Mouse (Mus musculus) monocyte, adult 2 months (primary cell): ENCODE results near the gene Elp4.
A peak's percentile ranks its signal among the peaks of the same experiment; 100 is the strongest.

Experiments used
- DNase-seq, 2 experiments: peaks; one replicate each; pipeline ENCODE4 v3.0.0; 2022; ENCODE audit warnings: low spot score in 2 of 2, low read depth in 1 of 2

The Elp4 gene

DNA sequence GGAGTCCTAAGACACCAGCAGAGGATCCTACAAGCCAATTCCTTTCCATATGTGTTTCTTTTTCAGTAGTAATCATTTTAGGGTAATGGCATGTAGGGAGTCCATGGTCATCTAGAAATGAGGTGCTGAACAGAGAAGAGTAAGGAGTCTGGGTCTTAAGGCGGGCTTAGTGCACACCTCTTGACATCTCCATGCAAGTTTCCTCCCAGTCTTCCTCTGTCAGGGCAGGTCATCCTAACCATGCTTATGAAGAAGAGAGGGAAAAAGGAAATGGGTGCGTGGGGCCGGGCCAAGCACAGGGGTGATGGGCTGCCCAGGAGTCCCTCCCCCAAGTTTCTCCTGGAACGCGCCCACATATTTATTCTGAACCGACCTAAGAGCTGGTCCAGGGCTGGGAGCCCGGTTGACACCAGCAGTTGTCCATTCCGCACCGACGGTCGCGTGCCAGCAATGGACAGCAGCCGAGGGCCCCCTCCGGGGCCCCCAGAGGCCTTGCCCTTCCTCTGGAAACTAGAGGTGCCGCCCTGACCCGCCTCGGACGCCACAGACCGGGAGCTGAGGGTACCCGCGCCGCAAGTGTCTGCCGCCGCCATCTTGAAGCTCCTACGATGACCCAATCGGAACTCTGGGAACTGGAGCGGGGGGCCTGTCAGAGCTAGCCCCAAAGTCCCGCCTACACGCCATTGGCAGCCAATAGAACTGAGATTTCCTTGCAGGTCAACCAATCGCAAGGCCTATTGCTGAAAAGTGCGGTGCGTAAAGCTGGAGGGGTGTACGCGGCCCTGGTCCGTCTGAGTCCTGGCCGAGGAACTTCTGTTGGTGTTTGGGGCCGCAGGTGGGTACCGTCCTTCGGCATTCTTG, at the start of gene Elp4, which contains the start of gene Immp1l:
Elp4 (minus strand) TSS at position 669 of the 861 bp plus-strand sequence.
Immp1l (plus strand) TSS at position 743 of the 861 bp plus-strand sequence.
- DNase-seq = peak; percentile 84 to 91

DNA sequence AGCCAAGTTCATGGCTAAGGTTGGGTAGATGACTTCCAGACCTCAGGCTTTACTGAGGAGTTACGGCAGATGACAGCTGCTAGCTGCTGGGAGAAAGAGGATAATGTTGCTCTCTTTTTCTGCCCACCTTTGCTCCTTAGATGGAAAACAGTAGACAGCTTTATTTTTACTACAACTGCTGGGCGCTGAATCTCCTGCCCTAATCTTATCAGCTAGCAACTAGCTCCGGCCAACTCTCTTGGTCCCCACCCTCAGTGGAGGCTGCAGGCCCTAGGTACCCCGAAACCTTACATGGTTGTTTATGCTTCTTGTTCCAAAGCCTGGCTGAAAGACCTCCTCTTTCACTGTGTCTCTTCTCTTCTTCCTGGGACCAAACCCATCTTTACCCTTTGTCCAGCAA, 49.5 kb upstream of the Elp4 start:
- DNase-seq = no peak

DNA sequence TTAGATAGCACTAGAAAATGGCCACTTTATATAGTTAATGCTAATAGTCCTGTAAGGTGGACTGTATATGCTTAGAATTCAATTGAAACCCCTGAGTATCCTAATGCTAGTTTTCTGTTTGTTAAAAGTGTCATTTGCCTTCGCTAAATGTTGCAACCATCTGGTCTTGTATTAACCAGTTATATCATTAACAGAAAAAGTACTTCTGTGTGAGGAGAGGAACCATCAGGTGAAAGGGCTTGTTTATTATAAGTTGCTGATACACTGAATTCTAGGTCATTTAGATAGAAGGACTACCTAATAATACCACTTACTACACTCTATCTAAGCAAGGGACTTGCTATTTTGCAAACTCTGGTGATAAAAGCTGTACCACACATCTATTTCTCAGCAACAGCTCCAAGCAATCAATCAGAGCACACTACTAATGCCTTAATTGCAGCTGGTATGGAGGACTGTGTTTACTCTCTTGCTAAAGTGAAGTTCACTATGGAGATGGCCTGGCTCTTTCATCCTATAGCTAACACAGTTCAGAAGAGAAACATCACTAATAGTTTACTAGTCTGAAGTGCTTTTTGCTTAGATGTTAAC, 47.1 kb upstream of the Elp4 start:
- no peak for DNase-seq

DNA sequence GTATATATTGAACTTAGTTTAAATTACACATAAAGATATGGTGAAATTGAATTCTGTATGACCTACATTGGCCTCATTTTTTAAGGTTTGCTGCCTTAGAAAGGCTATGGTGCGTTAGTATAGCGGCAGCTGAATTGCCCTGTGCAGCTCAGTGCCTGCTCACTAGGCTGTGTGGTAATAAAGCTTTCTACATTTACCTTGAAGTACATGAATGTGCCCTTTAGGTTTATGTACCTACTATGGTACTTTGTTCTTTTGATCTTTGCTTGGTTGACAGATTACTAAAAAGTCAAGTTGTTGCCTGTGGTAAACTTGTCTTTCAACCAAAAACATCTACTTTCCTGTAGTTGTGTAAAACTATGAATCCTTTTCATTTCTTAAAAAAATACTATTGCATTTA, 45.8 kb upstream of the Elp4 start:
- DNase-seq = no peak

DNA sequence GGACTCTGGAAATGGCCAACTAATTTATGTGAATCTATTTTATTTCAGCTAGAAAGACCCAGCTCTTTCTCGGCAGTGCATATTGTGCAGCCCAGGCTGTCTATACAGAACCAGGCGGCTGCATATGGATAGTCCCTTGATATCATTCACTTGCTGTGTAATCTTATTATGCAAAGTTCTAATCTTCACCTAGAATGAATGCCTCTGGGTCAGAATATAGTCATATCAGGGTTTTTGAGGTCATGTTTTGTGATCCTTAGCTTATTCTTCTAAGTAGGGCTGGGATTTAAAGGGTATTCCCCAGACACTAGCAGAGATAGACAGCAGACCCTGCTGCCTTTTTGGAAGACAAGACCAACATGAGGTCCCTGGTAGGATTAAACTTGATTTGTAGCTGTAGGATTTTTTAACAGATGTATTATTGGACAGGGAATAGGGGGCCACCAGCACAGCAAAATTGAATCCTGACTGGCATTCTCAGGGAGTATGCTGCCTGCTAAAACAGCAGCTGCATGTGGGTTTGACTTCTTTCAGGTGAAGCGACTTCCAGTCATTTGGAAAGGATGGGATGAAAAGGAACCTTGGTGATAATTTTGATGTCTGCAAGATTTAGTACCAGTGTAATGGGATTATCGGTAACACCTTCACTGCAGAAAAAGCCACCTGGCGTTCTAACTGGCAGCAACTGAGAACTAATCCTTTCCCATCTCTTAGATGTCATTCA, 13.4 kb upstream of the Elp4 start:
- no peak for DNase-seq

DNA sequence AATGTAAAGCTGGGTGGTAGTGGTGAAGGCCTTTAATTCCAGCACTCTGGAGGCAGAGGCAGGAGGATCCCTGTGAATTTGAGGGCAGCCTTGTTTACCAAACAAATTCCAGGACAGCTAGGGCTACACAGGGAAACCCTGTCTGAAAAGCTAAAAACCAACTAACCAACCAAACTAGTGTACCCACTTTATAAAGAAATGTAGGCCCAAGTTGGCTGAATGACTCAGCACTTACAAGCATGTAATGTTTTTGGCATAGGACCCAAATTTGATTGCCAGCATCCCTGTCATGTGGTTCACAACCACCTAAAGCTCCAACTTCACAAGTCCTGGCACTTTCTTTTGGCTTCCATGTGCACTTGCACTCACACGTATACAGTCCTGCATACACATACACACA, 12.3 kb upstream of the Elp4 start:
- DNase-seq = no peak

DNA sequence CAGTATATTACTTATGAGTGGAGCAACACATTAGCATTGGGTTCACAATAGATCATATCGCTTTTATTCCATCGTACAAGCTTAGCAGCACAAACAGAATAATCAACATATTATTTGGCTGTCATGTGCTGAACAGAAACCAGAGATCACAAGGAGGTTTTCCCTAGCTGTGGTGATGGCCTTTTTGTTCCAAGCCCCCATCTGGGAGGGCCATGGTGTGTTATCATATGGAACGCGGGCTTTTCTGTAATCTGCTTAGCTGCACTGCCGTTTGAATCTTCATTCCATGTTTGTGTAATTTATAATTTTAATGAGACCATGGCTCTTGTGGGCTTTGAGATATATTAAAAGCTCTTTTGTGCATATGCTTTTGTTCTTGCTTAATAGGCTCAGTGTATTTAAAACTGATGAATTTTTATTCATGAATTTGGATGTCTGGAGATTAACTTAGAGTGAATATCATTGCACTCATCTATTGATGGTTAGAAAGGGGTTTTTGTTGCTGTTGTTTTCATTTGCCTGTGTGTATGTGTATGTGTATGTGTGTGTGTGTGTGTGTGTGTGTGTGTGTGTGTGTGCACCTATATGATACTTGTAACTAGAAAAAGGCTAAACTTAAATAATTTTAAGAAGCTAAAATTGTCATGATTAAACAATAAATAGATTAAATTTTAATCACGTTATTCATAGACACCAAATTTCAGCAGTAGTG, 9.4 kb upstream of the Elp4 start:
- DNase-seq = no peak

DNA sequence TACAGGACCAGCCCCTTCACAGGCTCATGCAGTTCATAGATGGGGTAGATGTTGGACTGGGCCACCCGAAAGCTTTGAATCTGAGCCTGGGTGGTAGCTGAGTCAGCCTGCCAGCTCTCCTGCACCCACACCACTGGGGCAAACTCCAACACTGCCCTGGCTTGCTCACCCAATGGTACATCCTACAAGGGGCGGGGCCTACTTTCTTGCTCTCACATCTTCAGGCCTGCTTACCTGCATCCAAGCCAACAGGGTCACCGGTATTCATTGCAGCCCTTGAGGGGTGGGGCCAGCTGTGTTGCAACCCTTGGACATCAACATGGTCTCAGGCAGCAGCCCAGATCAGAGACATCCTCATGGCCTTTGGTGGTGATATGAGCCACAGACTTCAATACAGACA, 6.2 kb upstream of the Elp4 start:
- no peak for DNase-seq

DNA sequence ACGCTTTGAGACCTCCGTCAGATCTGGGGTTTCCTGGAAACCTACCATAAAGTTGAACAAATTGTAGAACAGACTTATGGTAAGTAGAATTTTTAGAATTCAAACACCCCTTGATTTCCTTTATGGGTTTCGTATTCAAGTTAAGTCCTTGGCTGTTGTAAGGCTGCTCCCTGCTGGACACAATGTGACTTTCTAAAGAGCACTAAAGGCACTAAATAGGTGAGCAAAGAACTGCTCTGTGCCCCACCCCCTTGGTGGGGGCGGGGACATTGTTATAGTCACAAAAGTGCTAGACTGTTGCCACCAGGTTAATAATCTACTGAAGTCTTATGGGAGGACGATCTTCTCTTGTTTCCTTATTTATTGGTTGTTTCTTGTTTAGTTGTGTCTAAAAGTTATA, 4.0 kb upstream of the Elp4 start:
- no peak for DNase-seq

DNA sequence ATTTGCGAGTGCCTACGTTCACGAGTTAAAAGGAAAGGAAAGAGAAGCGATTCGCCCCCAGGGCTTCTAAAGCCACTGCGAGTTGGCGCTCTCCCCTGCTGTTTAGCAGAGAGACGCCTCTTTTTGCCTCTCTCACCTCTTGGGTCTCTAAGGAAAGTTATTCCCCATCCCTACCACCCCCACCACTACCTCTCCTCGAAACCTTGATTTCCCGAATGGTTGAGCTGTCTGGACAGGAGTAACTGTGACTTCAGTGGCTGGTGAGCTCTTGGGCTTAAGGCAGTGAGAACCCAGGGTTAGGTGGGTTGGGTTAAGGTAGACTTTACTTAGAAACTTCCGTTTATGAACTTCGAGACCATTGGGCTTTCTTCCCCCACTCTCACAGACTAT, 388 bp upstream of the Elp4 start:
- no peak for DNase-seq

DNA sequence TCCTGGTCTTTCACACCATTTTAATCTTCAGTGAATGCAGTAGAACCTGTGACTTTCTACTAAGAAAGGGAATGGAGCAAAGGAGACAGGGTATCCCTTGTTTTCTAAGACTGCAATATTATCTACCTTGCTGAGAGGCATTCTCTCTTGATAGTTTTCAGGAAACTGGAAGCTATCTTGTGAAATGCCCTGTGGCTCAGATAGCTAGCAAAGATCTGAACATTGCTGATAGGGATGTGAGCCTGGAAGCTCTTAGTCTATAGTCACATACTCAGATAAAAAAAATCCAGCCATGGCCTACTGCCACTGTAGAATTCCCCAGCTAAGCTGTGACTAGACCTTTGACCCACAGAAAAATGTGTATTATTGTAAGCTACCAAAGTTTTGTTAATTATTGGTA, 13.5 kb downstream of the Elp4 start:
- DNase-seq = no peak

DNA sequence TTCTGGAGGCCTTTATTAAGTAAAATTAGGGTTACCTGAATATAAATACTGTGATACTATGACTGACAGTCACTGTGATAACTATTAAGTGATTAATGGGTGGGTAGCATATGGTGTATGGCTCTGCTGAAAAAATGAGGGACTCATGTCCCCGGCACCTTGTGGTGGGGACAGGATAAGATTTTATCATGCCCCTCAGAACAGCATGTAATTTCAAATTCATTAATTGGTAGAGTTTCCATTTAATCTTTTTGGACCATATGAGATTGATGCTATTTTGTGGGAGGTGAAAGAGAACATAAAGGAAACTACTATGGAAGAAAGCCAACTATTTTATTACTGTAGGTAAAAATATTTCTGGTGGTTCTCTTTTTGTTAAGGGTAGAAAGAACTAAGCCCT, 31.0 kb downstream of the Elp4 start:
- no peak for DNase-seq

DNA sequence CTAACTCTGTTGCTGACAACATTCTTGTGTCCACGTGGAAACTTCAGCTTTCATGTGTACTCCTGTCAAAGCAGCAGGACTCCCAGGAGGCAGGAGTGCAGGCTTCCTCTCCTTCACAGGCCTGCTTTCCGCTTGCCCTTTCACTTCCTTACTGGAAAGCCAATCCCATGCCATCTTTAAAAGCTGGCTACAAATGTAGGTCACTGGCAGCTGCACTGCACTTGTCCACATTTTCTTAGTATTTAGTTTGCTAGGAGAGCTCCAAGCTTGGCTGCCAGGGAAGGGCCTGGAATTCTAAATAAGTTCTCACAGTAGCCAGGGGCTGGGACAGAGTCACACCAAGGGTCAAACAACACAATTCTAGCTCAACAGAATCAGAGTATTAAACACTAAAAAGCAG, 49.6 kb downstream of the Elp4 start:
- no peak for DNase-seq

DNA sequence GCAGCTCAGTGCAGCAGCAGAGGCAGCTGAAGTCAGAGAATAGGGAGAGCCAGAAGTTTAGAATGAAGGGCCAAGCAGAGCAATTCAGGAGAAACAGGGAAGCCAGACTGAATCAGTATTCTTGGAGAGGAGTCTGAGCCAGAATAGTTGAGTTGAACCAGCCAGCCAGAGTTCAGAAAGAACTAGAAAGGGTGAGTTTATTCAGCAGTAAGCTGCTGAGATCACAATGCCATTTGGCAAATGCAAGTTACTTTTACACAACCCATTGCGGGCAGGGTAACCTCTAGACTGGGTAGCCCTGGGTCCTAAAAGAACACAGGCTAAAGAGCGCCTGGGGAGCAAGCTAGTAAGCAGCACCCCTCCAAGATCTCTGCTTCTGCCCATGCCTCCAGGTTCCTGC, 51.4 kb downstream of the Elp4 start:
- no peak for DNase-seq

DNA sequence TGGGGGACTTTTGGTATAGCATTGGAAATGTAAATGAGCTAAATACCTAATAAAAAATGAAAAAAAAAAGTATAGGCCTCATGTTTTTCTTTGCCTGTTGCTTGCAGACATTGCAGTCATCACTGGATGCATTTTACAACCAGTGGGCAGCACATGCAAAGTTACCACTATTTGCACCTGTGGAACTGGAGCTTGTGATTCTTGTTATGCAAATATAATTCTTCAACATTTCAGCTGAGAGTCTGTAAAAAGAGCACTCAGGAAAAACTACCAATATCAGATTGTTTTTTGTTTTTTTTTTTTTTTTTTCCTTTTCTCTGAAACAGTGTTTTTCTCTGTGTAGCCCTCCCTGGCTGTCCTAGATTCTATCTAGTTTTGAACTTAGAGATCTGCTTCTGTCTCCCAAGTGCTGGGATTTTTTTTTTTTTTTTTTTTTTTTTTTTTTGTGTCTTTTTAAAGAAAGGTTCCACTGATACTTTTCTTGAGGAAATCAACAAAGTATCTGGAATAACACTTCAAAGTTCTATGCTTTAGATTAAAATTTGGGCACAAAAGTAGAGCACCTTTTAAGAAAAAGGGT, 52.6 kb downstream of the Elp4 start:
- DNase-seq = no peak

DNA sequence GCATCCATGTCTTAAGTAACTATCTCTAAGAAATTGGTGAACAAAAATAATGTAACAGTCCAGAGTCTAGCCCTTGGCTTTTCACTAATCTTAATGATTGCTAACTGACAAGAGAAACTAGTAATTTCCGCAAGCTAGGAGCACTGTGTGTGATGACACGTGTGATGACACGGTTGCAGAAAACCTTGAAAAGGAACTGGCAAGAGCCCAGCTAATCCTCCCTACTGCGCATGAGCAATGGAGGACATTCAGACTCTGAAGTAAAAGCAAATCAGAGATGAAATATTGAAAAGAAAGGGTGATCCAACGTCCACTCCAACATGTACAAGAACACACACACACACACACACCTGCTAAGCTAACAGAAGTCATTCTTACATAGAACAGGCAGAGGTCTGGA, 61.2 kb downstream of the Elp4 start:
- no peak for DNase-seq

DNA sequence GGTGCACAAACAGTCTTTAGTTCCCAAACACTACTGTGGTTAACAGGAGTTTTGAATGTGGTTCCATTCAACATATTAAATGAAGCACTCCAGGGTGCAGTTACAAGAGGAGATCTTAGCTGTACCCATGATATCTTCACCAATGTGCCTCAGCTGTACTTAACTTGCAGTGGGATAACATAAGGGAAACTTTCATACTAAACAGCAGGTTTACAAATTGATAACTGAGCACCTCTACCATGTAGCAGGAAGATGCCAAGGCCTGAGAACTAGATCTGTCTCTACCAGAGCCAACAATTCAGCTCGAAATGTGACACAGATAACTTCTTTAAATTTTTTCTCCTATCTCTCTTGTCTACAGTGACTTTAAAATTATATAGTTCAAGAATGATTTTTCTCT, 86.4 kb downstream of the Elp4 start:
- no peak for DNase-seq

DNA sequence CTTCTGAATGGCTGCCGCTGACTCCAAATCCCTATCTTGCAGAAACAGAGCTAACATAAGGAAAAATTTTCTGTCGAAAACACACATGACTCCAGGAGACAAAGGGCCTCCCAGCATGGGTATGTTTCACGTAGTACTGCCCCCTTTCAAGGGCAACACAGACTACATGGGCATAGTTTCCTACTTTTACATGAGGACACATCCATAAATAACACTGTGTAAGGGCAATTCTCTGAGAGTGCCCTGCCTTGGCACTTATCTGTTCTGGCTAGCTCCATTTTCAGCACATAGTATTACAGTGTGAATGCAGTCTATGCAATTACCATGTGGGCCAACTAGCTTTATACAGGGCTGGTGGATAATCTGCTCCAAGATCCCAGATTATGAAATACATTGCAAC, 89.2 kb downstream of the Elp4 start:
- no peak for DNase-seq

DNA sequence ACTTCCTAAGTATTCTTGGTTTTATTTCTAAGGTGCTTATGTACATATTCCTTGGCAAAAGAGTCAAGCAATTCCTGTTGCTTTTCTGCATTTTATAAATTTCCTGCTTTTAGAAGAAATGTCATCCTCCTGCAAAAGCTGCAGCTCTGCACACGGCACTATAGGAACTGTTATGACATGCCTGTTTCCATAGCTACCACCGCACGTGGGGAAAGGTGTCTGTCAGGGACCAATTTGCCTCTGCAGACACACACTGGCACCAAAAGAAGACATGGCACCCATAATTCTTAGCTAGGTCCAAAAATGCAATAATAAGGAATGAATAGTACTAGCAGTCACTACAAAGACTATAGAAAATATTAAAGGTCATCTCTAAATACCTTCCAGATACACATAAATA, 91.3 kb downstream of the Elp4 start:
- DNase-seq = no peak

DNA sequence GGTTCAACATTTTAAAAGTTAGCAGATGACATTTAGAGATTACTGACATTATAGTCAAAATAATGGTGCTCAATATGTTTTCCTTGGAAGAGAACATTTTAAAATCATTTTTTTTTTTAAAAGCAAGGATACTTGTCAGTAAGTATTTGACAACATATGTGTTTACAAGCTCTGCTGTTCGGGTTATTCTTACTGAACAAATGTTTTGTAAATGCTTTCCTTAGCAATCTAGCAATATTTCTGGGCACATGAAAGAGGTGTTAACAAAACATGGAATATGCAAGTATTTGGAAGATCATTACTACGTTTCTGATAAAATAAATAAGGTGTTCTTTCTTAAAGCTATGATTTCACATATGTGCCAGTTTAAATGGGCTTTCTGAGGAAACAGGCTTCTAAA, 94.1 kb downstream of the Elp4 start:
- DNase-seq = no peak

DNA sequence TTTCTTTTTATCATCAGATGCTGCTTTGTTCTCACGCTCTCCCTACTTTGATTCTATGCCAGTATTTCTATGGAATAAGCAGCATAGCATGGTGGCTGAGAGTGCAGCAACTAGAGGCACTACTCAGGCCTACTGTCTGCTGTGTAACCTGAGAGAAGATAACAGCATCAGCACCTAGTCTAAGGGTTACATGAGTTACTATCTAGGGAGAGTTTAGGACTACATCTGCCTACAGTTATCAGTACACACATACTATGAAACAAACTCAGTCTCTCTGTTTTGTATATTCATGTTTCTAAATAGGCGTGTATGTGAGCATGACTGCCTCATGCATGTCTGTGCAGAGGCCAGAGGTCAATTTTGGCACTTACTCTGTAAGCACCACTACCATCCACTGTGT, 97.8 kb downstream of the Elp4 start:
- no peak for DNase-seq
